Mouse (Mus musculus): ENCODE measurements around the gene Sympk. TPM values are rescaled to one million over a fixed set of nuclear protein-coding genes. Genes with fewer than 3 reads are reported as not detected.

The Sympk gene
- polyA plus RNA-seq, 1 experiment from 2014 or later, result 29.4 TPM

- peak overlapping the region; percentile 48 for H3K4me2 ChIP-seq (replicated peaks; ENCODE audit: low read depth, low read length)
- H3K4me3 ChIP-seq (ENCODE audit: low read depth, low read length), result peak overlapping the region; percentile 21
- no peak overlapping the region for H3K27ac ChIP-seq (ENCODE audit: low read depth, low read length)
- no peaks in the 10 kb centered on the region for H3K27me3 ChIP-seq (ENCODE audit: control insufficient read depth, insufficient read depth, low read length)
- DNase-seq (ENCODE audit: low spot score), result peak; percentile 83
- WGBS, result 2% methylated on average over 17 of the region's 17 CpGs
- peak overlapping the region; percentile 60 for H3K9ac ChIP-seq (ENCODE audit: low read depth, low read length)
- peaks cover 12% of the 10 kb centered on the region for H3K4me1 ChIP-seq (replicated peaks; ENCODE audit: control insufficient read depth, insufficient read depth, low read length)
- H3K9me3 ChIP-seq (ENCODE audit: control insufficient read depth, low read length), result no peaks in the 10 kb centered on the region
- peaks cover 4% of the 10 kb centered on the region; the same call in 1 of the 2 replicates for H3K36me3 ChIP-seq (ENCODE audit: control insufficient read depth, insufficient read depth, low read length)
- peak; percentile 66 for ATAC-seq (ENCODE audit: low FRiP score)
These were observed 21.2 kb upstream of the Sympk start for GRCm38 (mm10) chr7:19002848-19003498.

GRCm38 (mm10) chr7:19003902-19004630 lies 20.1 kb upstream of the Sympk start, which contains the start of gene Irf2bp1:
Irf2bp1 (plus strand) TSS chr7:19004044.
- Histone ChIP-seq H3K36me3 (ENCODE audit: control insufficient read depth, insufficient read depth, low read length) (peaks cover 4% of the 10 kb centered on the region; the same call in 1 of the 2 replicates), H3K4me3 (ENCODE audit: low read depth, low read length) (peak within 1 kb of the TSS; percentile 84), H3K4me1 (replicated peaks; ENCODE audit: control insufficient read depth, insufficient read depth, low read length) (peaks cover 12% of the 10 kb centered on the region), H3K4me2 (replicated peaks; ENCODE audit: low read depth, low read length) (peak within 1 kb of the TSS; percentile 99), H3K27ac (ENCODE audit: low read depth, low read length) (peak within 1 kb of the TSS; percentile 90), H3K9ac (ENCODE audit: low read depth, low read length) (peak within 1 kb of the TSS; percentile 92), H3K27me3 (ENCODE audit: control insufficient read depth, insufficient read depth, low read length) (no peaks in the 10 kb centered on the region), H3K9me3 (ENCODE audit: control insufficient read depth, low read length) (no peaks in the 10 kb centered on the region)
- WGBS, result under 1% methylated on average over 80 of the region's 90 CpGs
- DNase-seq (ENCODE audit: low spot score), result peak; percentile 97
- peak; percentile 65 for ATAC-seq (ENCODE audit: low FRiP score)

GRCm38 (mm10) chr7:19004631-19005079 lies 19.5 kb upstream of the Sympk start:
- ATAC-seq (ENCODE audit: low FRiP score), result peak; percentile 1; the same call in 1 of the 2 replicates
- H3K9me3 ChIP-seq (ENCODE audit: control insufficient read depth, low read length), result no peaks in the 10 kb centered on the region
- H3K4me1 ChIP-seq (replicated peaks; ENCODE audit: control insufficient read depth, insufficient read depth, low read length), result peaks cover 12% of the 10 kb centered on the region
- H3K36me3 ChIP-seq (ENCODE audit: control insufficient read depth, insufficient read depth, low read length), result peaks cover 4% of the 10 kb centered on the region; the same call in 1 of the 2 replicates
- no peaks in the 10 kb centered on the region for H3K27me3 ChIP-seq (ENCODE audit: control insufficient read depth, insufficient read depth, low read length)
- peak overlapping the region; percentile 84 for H3K4me3 ChIP-seq (ENCODE audit: low read depth, low read length)
- peak overlapping the region; percentile 99 for H3K4me2 ChIP-seq (replicated peaks; ENCODE audit: low read depth, low read length)
- peak overlapping the region; percentile 92 for H3K9ac ChIP-seq (ENCODE audit: low read depth, low read length)
- peak overlapping the region; percentile 90 for H3K27ac ChIP-seq (ENCODE audit: low read depth, low read length)
- DNase-seq (ENCODE audit: low spot score), result no peak
- 8% methylated on average over 28 of the region's 34 CpGs for WGBS

GRCm38 (mm10) chr7:19005417-19006121 lies 18.6 kb upstream of the Sympk start:
- Histone ChIP-seq H3K9me3 (ENCODE audit: control insufficient read depth, low read length) (no peaks in the 10 kb centered on the region), H3K36me3 (ENCODE audit: control insufficient read depth, insufficient read depth, low read length) (peaks cover 4% of the 10 kb centered on the region; the same call in 1 of the 2 replicates), H3K27ac (ENCODE audit: low read depth, low read length) (no peak overlapping the region), H3K4me2 (replicated peaks; ENCODE audit: low read depth, low read length) (peak overlapping the region; percentile 99), H3K4me3 (ENCODE audit: low read depth, low read length) (peak overlapping the region; percentile 84; the same call in 1 of the 2 replicates), H3K9ac (ENCODE audit: low read depth, low read length) (no peak overlapping the region), H3K27me3 (ENCODE audit: control insufficient read depth, insufficient read depth, low read length) (no peaks in the 10 kb centered on the region), H3K4me1 (replicated peaks; ENCODE audit: control insufficient read depth, insufficient read depth, low read length) (peaks cover 12% of the 10 kb centered on the region)
- ATAC-seq (ENCODE audit: low FRiP score) (no peak), DNase-seq (ENCODE audit: low spot score) (no peak)
- WGBS, result 83% methylated on average over 33 of the region's 34 CpGs

- no peak overlapping the region for H3K9ac ChIP-seq (ENCODE audit: low read depth, low read length)
- no peak overlapping the region for H3K4me3 ChIP-seq (ENCODE audit: low read depth, low read length)
- no peak overlapping the region for H3K27ac ChIP-seq (ENCODE audit: low read depth, low read length)
- peaks cover 4% of the 10 kb centered on the region; the same call in 1 of the 2 replicates for H3K36me3 ChIP-seq (ENCODE audit: control insufficient read depth, insufficient read depth, low read length)
- WGBS, result 10% methylated on average over 12 of the region's 12 CpGs
- ATAC-seq (ENCODE audit: low FRiP score), result no peak
- H3K4me2 ChIP-seq (replicated peaks; ENCODE audit: low read depth, low read length), result no peak overlapping the region
- no peaks in the 10 kb centered on the region for H3K27me3 ChIP-seq (ENCODE audit: control insufficient read depth, insufficient read depth, low read length)
- DNase-seq (ENCODE audit: low spot score), result peak; percentile 92
- peaks cover 12% of the 10 kb centered on the region for H3K4me1 ChIP-seq (replicated peaks; ENCODE audit: control insufficient read depth, insufficient read depth, low read length)
- H3K9me3 ChIP-seq (ENCODE audit: control insufficient read depth, low read length), result no peaks in the 10 kb centered on the region
These were observed 17.7 kb upstream of the Sympk start for GRCm38 (mm10) chr7:19006476-19006875.

GRCm38 (mm10) chr7:19007026-19007977 lies 16.9 kb upstream of the Sympk start:
- peaks cover 4% of the 10 kb centered on the region; the same call in 1 of the 2 replicates for H3K36me3 ChIP-seq (ENCODE audit: control insufficient read depth, insufficient read depth, low read length)
- H3K27ac ChIP-seq (ENCODE audit: low read depth, low read length), result no peak overlapping the region
- H3K27me3 ChIP-seq (ENCODE audit: control insufficient read depth, insufficient read depth, low read length), result no peaks in the 10 kb centered on the region
- no peaks in the 10 kb centered on the region for H3K9me3 ChIP-seq (ENCODE audit: control insufficient read depth, low read length)
- H3K9ac ChIP-seq (ENCODE audit: low read depth, low read length), result no peak overlapping the region
- no peak overlapping the region for H3K4me3 ChIP-seq (ENCODE audit: low read depth, low read length)
- H3K4me2 ChIP-seq (replicated peaks; ENCODE audit: low read depth, low read length), result no peak overlapping the region
- peaks cover 12% of the 10 kb centered on the region for H3K4me1 ChIP-seq (replicated peaks; ENCODE audit: control insufficient read depth, insufficient read depth, low read length)
- no peak for DNase-seq (ENCODE audit: low spot score)
- ATAC-seq (ENCODE audit: low FRiP score), result no peak
- 75% methylated on average over 13 of the region's 13 CpGs for WGBS

GRCm38 (mm10) chr7:19010581-19010980 lies 13.6 kb upstream of the Sympk start:
- H3K4me1 ChIP-seq (replicated peaks; ENCODE audit: control insufficient read depth, insufficient read depth, low read length), result peaks cover 2% of the 10 kb centered on the region; the same call in 1 of the 2 replicates
- no peak overlapping the region for H3K27ac ChIP-seq (ENCODE audit: low read depth, low read length)
- H3K4me2 ChIP-seq (replicated peaks; ENCODE audit: low read depth, low read length), result no peak overlapping the region
- H3K27me3 ChIP-seq (ENCODE audit: control insufficient read depth, insufficient read depth, low read length), result no peaks in the 10 kb centered on the region
- H3K36me3 ChIP-seq (ENCODE audit: control insufficient read depth, insufficient read depth, low read length), result peaks cover 1% of the 10 kb centered on the region; the same call in 1 of the 2 replicates
- H3K9me3 ChIP-seq (ENCODE audit: control insufficient read depth, low read length), result no peaks in the 10 kb centered on the region
- no peak overlapping the region for H3K9ac ChIP-seq (ENCODE audit: low read depth, low read length)
- DNase-seq (ENCODE audit: low spot score) (no peak), ATAC-seq (ENCODE audit: low FRiP score) (no peak)
- 84% methylated on average over 7 of the region's 7 CpGs for WGBS
- no peak overlapping the region for H3K4me3 ChIP-seq (ENCODE audit: low read depth, low read length)

All from hindbrain, embryonic 11.5 days (tissue).